Mouse (Mus musculus) layer of hippocampus, postnatal 10 days (tissue): ENCODE data around the gene Kif6. TPM values are rescaled to one million over a fixed set of nuclear protein-coding genes. Genes with fewer than 3 reads are reported as not detected.

Experiments
- DNase-seq, 2 experiments: peaks; one replicate each; pipeline ENCODE4 v3.0.0; 2021; ENCODE audit warnings: low spot score in 2 of 2
- total RNA-seq, 2 experiments: library from RNA; stranded (reverse); gene quantifications; 2 replicates each; pipeline ENCODE4 v1.2.3; 2021

Gene Kif6
- total RNA-seq, 2 experiments from 2014 or later: 2.2 to 3.4 TPM

DNA sequence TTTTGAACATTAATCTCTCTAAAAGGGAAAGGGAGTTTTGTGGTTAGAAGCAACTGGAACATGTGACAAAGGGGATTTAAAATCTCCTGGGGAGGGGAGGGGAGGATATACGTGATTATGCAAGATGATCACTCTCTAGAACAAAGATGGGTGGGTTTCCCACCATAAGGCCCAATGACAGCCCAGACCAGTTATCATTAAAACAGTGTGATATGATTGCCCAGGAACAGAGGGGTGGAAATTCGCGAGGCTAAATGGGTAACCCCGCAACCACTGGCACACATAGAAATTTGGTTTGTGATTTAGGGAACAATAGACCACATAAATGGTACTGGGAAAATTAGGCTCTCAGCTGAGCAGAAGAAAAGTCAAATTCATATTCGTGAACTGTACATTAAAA is 37.9 kb downstream of the Kif6 start:
- no peak for DNase-seq

DNA sequence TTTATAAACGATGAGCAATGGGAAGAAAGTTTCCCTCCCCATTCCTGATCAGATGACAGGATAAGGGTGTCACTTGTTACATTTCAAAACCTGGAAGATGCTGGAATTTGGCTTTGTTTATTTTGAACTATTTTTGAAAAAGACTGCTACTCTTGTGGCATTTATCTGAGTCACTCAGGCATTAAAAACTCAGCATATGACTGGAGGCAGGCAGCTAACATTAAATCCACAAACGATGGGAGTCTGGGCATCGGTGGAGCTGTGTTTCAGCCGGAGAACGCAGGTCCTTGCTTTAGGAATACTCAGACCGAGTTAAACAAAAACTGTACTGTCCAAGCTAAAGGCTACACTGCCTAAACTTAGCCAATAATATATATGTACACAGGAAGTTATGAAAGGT is 46.7 kb downstream of the Kif6 start:
- no peak for DNase-seq

DNA sequence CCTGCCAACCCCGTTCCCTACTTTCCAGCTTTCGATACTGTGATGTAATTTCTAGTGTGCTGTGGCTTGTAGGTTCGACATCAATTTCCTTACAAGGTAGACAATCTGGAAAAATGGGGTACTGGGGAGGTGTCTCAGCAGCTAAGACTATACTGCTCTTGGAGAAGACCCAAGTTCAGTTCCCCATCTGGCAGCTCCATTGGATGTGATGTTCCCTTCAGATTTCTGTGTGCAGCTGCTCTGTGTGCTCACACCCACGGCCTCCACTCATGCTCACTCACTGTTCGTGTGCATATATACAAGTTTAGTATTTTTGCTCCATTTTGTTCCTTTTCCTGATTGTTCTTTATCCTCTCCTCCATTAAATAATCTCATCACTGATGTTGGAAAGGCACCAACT is 51.8 kb downstream of the Kif6 start:
- no peak for DNase-seq

DNA sequence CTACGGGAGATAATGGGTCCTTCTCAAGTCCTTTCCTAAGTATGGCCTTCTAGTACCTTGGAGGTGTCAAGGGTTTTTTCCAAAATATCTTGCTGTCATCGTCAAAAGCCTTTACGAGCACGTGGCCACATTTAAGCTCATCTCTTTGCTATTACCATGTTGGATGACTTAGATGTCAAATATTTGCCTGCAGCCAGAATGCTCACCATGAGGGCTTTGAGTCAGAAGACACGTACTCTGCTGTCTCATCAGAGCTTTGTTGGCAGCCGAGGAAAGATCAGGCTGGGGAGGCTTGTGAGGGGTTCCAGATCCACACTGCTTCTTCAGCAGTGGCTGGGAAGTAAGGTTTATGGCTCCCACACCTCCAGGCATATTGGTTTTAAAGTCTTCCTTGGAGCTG is 53.4 kb downstream of the Kif6 start:
- no peak for DNase-seq

DNA sequence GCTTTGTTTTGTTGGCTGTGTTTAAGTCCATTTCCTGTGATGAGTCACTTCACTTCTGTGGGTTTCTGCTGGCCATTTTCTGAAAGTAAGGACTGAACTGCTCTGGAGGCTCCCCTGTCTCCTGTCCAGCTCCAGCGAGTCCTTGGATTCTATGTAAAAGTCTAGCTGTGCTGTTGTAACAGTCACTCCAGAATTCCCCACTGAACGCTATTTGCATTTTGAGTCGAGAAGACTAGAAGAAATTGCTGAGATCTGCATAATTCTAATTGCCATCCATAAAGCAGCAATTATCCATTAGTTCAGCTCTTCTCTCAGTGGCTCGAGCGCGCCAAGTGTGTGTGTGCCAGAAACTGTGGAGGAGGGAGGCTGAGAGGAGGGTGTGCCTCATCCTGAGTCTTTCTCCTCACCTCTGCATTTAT is 57.0 kb downstream of the Kif6 start:
- no peak for DNase-seq

DNA sequence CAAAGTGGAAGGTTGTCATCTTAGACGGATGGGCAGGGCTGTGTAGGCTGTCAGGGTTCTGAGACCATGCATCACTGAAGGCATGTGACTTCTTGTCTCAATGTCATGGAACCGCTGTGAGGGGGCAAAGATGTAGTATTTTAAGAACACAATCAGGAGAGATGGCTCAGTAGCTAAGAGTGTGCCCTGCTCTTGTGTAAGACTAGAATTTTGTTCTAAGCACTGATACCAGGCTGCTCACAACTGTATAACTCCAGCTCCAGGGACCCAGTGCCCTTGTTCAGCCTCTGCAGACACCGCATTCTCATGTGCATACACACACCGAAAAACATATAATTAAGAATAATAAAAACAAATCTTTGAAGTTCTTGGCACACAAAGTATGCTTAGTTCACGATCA is 57.5 kb downstream of the Kif6 start:
- no peak for DNase-seq

GRCm38 (mm10) chr17:49675629-49676028 is 60.7 kb downstream of the Kif6 start:
- DNase-seq: no peak

DNA sequence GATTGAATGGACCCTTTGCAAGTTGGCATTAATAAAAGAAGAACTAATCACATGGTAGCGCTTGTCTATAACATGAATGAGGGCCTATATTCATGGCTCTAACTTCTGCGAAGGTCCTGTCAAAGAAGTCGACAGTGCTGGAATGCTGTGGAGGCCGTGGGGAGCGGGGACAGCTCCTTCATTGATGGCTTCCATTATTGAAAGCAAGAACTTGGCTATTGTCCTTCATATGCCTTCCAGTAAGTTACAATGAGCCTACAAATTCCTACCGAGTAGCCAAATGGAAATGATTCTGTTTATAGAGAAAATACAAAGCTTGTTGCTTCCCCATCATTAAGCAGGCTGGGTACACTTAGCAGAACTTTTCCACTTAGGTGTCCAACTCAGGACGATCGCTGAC is 66.5 kb downstream of the Kif6 start:
- DNase-seq: no peak

GRCm38 (mm10) chr17:49684146-49684545 is 69.2 kb downstream of the Kif6 start:
- DNase-seq: no peak

GRCm38 (mm10) chr17:49690607-49691454 is 75.9 kb downstream of the Kif6 start:
- no peak for DNase-seq

DNA sequence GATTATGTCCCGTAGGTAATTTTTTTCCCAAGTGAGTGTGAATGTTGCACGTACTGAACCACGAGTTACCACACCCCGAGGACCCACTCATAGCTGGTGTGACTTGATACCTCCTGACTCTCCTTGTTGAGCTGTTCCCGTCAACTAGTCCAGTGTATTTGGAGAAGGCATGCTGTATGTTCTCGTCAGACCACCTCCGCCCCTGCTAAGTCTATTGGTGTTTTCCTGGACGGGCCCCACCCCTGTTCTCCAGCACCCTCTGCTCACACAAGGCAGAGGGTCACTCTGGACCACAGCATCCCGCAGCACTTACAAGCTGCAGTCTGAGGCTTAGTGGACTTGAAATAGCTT is 76.5 kb downstream of the Kif6 start:
- no peak for DNase-seq

DNA sequence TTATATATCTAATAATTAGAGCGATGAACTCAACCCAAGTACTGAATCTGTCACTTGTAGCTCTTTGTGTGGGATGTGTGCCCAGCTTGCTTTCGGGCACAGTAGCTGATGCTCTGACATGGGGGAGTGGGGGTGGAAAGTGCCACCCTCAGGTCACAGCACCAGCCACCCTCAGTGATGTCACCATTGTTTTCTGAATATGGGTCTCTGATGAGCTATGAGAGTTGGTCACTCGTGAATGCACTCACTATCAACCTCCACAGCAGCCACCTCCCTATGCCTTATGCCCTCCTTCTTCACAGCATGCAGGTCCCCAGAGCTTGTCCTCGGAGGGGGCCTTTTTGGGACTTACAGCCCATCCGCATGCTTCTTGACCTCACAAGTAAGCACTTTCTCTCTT is 78.3 kb downstream of the Kif6 start:
- DNase-seq: no peak

GRCm38 (mm10) chr17:49697220-49697619 is 82.3 kb downstream of the Kif6 start:
- no peak for DNase-seq

- peak; percentile 41 to 47 for DNase-seq
These were observed 88.7 kb downstream of the Kif6 start for GRCm38 (mm10) chr17:49703492-49704249.

DNA sequence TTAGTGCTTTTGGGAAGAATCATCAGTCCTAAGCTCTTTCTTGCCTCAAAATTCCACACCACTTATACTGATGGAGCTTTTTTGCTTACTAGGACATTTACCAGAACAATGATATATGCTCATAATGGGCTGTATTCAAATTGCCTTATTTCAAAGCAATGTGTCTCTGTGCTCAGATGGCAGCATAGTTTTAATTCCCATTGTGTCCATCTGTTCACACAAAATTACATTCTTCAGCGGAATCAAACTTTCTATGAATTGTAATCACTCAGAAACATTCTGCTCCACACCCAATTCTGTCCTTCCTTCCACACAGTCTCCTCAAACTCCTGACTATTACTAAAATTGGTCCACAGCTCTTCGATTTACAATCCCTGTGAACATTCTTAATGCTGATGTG is 94.3 kb downstream of the Kif6 start:
- no peak for DNase-seq

DNA sequence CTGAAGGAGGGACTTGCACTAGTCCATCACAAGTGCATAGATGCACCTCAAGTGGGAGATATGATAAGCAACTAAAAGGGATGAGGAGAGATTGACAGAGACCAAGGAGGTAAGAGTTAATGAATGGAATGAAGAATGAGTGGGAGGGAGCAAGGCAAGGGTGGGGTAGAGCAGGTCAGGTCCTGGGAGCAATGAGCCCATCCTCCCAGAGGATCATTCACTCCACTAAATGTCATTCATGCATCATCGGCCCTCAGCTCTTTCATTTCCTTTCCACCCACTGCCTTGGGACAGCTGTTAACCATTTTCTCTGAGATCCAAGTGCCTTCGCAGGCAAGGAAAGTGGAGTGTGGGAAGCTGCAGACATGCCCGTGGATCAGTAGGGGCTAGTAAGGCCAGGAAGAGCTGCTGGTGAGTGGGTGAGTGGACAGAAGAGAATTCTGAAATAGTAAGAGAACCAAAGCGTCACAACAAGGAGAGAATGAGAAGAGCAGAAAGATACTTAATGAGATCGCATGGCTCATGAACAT is 95.2 kb downstream of the Kif6 start:
- no peak for DNase-seq

GRCm38 (mm10) chr17:49726206-49726605 is 111.3 kb downstream of the Kif6 start:
- no peak for DNase-seq

- no peak for DNase-seq
These were observed 112.0 kb downstream of the Kif6 start for GRCm38 (mm10) chr17:49726976-49727375.

DNA sequence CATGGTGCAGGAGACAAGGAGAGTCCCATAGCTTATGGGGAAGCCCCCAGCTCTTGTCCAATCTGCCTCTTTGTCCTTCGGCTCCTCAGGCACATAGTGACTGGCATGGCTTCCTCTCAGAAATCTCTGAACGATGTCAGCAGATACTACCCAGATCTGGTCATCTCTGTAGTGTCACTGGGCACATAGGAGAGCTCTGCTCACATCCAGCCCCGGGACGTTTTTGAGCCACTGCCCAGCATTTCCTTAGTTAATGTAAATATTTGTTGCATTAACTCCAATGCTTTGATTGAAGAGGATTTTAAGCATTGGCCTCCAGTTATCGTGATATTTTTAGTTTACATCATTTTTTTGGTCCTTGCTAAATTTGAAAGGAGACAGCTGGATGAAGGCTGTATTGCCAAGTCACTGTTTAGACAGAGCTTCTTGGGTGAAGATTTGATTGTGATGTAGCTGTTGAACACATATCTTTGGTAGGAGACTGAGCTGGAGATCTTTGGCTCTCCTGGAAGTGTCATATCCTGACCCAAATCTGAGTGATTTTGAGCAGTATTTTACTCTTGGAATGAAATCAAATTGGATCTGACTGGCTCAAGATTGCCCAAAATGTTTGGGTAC is 112.6 kb downstream of the Kif6 start:
- no peak for DNase-seq

DNA sequence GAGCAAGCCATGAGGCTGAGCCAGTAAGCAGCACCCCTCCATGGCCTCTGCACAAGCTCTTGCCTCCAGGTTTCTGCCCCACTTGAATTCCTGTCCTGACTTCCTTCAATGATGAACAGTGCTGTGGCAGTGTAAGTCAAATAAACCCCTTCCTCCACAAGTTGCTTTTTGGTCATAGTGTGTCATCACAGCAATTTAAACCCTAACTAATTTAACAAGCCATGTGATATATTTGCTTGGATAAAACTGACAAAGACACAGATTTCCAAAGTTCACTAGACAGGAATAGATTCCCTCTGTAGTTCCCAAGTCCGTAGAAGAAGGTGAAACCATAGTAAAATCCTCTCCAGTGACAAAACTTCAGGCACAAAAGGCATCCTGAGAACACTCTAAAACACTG is 114.9 kb downstream of the Kif6 start:
- no peak for DNase-seq

DNA sequence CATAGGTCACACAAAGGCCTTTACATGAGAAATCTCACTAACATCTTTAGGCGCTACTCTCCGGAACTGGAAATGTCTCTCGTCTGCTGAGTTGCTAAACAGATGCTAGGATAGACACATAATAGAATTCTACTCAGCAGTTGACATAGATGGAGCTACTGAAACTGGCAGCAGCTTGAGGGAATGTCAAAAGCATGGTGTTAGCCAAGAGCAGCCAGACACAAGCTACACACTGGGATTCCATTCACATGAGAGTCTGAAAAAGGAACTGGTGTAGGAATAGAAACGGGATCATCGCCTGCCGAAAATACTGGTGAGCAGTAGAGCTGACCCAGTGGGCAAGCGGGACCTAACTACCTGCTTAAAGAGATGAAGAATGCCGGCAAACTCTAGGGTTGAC is 117.8 kb downstream of the Kif6 start:
- DNase-seq: peak in 1 of 2 experiments; percentile 18

DNA sequence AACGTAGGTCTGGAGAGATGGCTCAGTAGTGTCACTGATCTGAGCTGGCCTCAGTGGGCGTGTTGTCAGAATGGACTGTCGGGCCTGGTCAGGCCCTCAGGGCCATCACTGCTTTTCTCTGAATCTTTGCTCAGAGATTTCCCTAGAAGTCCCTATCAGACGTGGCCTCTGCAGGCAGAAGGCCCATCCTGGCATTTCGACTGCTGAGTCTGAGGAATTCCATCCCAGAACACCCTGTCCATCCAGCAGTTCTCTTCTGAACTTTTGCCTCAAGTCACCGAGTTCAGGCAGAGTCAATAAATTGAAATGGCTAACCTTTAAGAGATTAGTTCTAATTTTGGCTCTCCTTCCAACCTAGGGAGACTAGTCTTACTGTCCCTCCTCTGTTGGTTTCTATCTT is 119.1 kb downstream of the Kif6 start:
- no peak for DNase-seq
